Mouse (Mus musculus) left cerebral cortex, postnatal 4 days (tissue): ENCODE measurements at regions not wholly inside any gene's neighbourhood (a gene's known extent, or its start where the extent isn't known, plus 50 kb on each side); places are given as distances from the start of the nearest gene placed in this dataset.
A peak's percentile ranks its signal among the peaks of the same experiment; 100 is the strongest.

Experiments used
- DNase-seq: peaks from one replicate; pipeline ENCODE4 v3.0.0-alpha.2; 2022
- intact Hi-C: fragments of 180-260 bp; cut with DNase I; formaldehyde crosslinking; loops from one replicate; pipeline ENCODE4 v1.15.1; 2025

DNA sequence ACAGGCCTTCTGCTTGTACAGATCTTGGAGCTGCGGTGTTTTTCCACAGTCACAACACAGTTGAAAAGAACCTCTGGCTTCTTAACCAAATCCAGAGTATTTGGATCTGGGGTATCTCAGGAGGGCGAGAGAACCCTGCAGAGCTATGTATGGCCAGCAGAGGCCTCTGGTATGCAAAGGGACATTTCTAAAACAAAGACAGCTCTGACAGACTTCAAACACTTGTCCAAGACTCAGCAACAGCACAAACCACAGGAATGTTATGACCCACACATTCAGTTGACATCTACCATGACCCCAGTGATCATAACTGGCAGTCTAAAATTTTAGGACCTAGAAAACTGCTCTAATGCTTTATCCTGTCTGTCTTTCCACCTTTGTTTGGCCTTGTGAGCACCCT lies 328.5 kb upstream of the Slc30a5 start:
- no peak for DNase-seq
- intact Hi-C loops, result no loop called here

DNA sequence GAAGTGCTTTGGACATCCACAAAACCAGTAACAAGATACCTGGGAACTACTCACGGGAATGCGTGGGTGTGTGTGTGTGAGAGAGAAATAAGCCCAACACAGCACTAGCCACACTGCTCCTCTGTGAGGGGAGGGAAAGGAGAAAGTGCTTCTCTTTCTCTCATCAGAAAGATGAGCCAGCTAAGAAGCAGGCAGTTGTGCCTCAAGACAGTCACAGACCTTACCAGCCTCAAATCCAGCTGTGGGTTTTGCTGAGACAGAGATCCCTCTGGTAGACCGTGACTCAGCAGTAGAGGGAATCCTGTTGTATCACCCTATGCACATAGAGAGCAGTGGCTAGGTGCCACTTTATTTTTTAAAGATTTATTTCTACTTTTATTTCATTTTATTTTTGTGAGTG lies 326.7 kb upstream of the Slc30a5 start:
- intact Hi-C loops, result no loop called here
- no peak for DNase-seq

DNA sequence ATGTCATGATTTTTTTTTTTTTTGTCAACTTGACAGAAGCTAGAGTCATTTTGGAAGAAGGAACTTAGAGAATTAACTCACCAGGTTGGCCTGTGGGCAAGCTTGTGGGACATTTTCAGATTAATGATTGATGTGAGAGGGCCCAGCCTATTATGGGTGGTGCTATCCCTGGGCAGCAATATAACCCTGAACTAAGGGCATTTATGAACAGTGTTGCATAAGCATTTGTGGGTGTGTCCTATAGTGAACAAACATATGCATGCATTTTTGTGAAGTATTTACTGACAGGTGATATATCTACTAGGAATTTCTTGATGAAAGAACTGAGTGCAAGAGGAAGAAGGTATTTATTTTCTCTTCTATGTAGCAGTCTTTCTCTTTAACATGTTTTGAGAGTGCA lies 320.5 kb upstream of the Slc30a5 start:
- intact Hi-C loops, result no loop called here
- no peak for DNase-seq

DNA sequence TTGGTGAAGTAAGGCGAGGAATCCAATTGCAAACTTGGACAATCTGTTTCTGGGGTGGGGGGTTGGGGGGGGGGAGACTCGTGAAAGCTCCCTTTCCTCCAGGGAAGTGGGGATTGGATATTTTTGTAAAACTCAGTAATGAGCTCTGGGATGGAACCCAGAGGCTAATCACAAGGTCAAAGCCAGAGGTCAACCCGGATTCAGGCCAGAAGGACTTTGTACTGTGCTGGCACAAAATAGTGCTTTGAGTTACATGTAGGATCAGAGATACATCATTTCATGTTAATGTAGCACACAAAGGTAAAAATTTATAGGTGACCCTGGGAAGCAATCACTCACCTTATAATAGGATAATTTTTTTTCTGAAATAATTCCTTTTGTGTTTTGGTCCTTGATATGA lies 309.5 kb upstream of the Slc30a5 start:
- intact Hi-C loops, result no loop called here
- no peak for DNase-seq

DNA sequence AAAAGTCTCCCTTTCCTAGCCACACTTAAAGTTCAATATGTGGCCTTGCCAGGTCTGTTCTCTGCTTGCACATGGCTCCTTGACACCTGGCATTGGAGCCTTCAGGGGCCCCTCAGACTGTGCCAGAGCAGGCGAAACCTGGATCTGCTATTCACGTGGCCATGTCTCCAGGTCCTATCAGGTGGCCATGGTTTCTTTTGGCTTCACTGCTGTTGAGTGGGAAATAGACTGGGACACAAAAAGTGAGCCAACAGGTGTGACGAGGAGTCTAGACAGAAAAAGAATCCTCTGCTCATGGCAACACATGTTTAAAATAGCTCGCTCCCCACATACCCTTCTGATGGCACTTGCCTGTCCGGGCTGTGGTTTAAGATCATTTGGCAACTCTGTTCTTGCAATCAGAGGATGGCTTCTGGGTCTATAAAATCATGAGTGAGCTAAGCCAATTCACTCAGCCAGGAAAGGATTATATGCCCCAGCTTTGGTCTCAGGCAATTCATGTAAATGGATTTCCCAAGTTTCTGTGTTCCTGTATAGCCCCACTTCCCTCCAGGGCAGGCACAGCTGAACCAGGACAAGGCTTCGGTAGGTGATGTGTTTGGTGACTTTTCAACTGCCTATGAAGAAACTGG lies 309.0 kb upstream of the Slc30a5 start:
- intact Hi-C loops, result no loop called here
- no peak for DNase-seq

DNA sequence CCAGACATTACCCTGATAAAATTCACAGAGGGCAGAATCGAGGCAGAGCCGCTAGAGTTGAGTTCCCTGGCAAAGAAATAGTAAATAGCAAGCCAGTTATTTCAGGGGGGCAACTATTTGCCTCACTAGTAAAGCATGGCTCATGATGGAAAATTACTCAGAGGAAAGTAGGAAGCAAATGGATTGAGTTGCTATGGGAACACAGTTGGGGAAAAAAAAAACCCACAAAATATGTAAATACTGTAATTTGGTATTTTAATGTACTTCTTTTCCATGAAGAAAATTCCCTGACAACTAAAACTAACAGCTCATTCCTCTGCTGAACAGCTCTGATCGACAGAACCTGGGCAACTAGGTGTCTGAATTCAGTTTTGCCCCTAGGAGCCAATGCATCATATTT lies 296.2 kb upstream of the Slc30a5 start:
- no peak for DNase-seq
- intact Hi-C loops, result no loop called here

DNA sequence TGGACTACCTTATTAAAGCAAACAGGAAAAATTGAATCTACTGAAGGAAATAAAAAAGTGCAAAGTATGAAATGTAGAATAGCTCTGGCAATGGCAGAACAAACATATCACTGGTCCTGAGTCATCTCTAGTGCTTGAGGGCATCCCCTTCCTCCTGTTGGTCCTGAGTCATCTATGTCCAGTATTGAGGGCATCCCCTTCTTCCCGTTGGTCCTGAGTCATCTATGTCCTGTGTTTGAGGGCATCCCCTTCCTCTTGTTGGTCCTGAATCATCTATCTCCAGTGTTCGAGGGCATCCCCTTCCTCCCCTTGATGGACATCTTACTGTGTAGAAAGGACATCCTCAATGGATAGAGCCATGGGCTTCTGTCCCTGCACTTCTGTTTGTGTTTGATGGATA lies 294.6 kb upstream of the Slc30a5 start:
- intact Hi-C loops, result no loop called here
- DNase-seq, result no peak

DNA sequence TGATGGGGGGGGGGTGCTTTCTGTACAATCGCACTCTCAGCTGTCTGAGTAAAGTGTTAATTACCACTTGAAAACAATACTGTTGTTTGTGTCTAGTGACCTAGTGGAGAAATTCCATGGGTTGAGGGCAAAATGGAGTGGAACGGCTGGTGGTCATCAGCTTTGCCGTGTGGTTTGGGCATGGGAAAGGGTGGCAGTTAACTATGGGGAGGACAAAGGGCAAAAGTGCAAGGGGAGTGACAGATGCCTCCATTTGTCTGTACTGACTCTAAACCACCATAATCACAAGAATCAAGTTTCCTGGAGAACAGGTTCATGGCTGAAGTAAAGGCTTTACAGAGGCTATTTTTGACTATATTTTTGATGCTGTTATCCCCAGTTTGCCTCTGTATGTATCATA lies 294.0 kb upstream of the Slc30a5 start:
- intact Hi-C loops, result no loop called here

DNA sequence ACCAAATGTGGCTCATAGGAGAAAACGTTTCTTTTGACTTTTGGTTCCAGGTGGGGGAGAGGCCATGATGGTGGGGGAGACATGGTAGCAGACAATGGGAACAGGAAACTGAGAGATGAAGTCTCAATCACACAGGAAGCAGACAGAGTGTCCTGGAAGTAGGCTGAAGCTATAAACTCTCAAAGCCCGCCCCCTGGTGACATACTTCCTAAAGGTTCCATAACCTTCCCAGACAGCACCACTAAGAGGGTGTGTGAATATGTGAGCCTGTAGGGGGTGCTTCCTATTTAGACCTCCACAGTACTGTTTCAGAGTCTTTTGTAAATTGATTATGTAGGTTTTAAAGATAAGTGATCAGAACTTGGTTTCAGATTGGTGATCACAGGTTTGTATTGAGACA lies 284.1 kb upstream of the Slc30a5 start:
- DNase-seq, result no peak

More for the DNA sequence above, 294.0 kb upstream of the Slc30a5 start:
- DNase-seq, result no peak

DNA sequence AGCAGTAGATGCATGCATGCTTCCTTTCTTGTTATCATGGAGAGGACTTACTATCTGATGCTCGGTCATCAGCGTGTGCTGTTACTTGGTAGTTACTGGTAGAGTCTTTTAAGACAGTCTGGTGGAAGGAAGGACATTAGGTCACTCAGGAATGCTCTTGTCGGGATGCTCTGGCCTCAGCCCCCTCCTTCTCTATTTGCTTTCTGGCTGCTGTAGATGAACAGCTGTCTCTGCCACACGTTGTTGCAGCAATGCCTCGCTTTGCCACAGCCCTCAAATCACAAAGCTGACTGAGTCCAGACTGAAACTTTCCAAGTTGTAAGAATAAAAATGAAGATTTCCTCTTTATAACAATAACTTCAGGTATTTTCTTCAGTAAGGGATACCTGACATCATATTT lies 282.1 kb upstream of the Slc30a5 start:
- intact Hi-C loops, result no loop called here

More for the DNA sequence above, 284.1 kb upstream of the Slc30a5 start:
- intact Hi-C loops, result no loop called here

DNA sequence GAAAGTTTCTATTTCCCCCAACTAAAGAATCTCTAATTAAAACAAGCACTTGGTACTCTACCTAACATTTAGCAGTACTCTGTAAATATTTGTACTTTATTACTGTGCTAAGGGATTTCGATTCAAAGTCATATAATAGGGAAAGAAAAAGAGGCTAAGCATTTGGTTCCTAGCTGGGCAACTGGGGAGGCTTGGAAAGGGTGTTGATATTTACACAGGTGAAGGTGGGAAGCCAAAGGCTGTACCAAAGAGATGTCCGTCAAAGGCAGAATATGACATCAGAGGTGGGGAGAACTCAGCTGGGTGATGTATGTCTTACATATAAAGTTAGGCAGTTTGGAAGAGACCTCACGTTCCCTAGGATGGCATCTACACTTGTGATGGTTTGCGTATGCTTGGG lies 278.9 kb upstream of the Slc30a5 start:
- no peak for DNase-seq
- intact Hi-C loops, result no loop called here

More for the DNA sequence above, 282.1 kb upstream of the Slc30a5 start:
- no peak for DNase-seq

DNA sequence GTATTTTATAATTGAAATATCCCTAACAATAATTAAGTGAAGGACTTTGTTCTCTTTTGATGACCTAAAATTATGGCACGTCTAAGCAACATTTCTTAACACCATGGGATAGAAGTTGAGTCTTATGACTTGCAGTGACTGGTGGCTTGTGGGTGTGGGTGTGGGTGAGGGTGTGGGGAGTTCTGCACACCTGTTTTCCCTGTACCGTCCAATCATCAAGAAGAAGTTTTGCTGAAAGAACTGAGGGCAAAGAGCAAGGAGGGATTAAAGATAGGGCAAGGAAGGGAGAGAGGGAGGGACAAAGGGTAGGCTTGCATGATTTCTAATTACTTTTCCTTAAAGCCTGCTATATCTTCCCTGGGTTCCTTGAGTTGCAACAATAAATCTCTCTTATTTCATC lies 278.5 kb upstream of the Slc30a5 start:
- intact Hi-C loops, result no loop called here
- no peak for DNase-seq

DNA sequence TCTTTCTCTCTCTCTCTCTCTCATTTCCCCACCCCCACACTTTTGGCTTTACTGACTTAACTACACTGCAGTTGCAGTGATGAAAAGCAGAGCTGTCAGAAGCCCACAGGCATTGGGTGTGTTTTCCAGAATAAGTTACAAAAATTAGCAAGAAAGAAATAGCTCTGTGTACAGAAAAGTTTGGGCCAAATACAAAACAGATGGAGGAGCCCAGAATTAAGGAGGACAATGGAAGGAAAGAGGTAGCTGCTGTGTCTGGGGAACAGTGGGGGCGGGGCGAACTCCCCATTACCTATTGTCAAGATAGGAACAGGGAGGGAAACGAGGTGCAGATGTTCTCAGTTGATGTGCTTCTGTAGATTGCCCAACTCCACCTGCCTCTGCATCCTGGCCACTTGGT lies 267.4 kb upstream of the Slc30a5 start:
- intact Hi-C loops, result no loop called here
- no peak for DNase-seq

DNA sequence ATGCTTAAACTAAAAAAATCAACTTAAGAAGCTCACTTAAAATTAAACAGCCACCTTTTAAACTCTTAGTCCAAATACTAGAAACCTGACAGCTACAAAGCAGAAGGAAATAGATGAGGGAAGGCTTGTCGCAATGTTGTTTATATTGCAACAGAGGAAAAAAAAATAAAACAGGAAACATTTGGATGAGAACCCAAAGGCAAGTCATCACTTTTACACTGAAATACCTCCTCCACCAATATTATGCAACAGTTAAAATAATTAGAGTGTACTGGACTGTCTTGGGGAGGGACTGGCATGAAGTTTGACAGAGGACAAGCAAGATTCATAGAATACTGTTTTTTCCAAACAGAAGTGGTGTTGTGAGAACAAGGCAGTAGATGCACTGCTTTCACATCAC lies 263.6 kb upstream of the Slc30a5 start:
- intact Hi-C loops, result no loop called here
- DNase-seq, result no peak

DNA sequence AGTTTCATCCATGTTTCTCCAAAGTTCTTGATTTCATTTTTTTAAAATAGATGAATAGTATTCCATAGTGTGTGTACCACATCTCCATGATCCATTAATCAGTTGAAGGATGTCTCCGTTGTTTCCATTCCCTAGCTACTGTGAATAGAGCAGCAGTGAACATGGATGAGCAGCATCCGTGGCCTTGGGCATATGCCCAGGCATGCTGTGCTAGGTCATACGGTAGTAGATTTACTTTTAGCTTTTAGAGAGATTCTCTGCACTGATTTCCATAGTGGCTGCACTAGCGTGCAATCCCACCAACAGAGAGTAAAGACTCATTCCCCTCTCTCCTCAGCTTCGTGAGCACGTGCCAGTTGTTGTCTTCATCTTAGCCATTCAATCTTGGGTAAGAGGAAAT lies 263.0 kb upstream of the Slc30a5 start:
- DNase-seq, result peak; percentile 15
- intact Hi-C loops, result no loop called here

DNA sequence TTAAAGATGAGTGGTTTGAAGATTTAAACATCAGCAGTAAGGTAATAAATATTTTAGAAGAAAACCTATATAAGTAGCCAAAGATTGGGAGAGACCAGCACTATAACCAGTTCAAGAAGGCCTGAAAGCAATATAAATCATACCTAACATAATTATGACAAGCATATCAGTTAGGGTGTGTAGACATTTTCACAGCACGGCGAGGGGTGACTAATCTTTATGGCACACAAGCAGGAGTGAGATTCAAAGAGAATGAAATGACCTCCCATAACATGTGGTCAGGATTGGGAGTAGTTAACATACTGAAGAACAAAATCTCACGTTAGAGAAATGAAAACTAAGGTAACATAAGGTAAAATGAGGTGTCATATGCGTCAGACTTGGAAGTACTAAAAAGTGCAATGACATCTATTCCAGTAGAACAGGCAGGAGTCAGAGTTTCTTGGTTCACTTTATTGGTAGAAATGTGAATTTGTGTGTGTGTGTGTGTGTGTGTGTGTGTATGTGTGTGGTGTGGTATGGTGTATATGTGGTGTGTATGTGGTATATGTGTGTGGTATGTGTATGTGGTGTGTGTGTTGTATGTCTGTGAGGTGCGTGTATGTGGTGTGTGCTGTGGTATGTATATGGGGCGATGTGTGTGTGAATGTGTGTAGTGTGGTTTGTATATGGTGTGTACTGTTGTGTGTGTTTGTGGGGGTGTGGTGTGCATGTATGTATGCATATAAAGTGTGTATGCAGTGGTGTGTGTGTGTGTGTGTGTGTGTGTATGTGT lies 262.0 kb upstream of the Slc30a5 start:
- no peak for DNase-seq

DNA sequence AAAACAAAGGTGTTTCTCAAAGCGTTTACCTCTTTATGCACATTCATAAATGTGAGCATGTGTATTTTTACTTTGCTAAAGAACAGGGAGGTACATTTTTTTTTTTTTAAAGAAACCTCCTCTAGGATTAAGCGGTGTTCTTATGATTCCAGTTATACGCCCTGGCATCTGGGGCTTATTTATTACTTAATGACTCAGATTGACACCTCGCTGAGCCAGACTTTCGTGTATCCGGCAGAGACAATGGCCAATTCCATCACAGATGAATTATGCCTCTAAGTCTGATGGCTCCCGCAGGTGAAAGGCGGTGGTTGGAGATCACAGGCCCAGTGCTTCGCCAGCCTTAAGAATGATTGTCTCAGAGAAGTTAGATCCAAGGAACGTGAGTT lies 259.5 kb upstream of the Slc30a5 start:
- intact Hi-C loops, result no loop called here
- no peak for DNase-seq

More for the DNA sequence above, 262.0 kb upstream of the Slc30a5 start:
- intact Hi-C loops, result no loop called here

DNA sequence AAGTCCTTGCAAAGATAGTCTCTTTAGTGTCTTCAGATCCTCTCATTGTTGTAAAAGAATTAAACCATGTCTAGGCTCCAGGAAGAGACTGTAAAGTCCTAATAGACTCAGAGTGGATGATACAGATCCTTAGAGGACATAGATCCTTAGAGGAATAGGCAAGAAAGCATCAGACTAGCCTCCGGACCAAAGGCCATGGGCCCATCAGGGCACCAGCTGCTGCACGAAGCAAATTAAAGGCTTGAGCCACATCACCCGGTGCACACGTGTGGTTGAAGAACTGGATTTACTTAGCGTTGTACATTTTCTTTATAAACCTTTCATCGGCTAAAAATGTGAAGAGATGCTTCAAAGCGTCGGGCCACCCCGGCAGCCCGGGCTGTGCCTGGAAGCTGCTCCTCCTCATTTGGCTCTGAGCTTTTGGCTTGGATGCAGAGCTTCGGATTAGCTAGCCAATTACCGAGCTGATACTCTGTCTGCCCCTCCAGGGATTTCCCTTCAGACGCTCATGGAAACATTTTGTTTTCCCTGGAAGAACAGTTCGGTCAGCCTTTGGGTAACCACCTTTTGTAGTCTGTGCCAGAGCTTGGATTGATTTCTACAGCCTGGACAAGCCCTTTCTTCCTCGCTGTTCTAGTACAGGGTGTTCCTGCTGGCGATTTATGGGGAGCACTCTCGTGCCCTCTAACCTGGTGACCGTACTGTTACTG lies 259.0 kb upstream of the Slc30a5 start:
- peak; percentile 69 for DNase-seq
- intact Hi-C loops, result no loop called here

DNA sequence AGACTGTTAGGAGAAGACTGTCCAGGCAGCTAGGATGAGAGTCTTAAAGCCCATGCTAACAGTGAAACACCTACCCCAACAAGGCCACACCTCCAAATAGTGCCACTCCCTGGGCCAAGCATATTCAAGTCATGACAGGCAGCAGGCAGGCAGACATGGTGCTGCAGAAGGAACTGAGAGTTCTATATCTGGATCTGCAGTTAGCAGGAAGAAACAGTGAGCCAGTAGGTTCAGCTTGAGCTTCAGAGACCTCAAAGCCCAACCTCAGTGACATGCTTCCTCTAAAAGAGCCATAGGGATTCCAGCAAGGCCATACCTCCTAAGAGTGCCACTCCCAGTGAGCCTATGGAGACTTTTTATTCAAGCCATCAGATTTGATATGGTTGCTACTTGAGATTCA lies 252.0 kb upstream of the Slc30a5 start:
- intact Hi-C loops, result no loop called here
- DNase-seq, result no peak

DNA sequence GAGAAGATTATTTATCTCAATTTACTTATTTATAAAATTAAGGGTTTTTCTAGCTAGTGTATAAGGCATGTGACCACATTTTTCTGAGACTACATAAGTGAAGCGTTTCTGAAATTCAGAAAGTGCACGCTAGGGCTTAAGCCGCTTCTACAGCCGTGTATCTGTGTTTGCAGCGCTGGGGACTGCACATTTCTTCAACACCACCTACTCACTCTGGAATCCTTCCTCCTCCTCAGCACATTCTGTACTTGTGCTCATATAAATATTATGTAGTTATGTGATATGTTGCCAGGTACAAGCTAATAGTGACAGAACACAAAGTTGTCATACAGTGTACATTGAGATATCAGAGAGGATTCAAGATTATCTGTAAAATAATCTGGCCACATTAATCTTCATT lies 251.0 kb upstream of the Slc30a5 start:
- intact Hi-C loops, result no loop called here
- no peak for DNase-seq

DNA sequence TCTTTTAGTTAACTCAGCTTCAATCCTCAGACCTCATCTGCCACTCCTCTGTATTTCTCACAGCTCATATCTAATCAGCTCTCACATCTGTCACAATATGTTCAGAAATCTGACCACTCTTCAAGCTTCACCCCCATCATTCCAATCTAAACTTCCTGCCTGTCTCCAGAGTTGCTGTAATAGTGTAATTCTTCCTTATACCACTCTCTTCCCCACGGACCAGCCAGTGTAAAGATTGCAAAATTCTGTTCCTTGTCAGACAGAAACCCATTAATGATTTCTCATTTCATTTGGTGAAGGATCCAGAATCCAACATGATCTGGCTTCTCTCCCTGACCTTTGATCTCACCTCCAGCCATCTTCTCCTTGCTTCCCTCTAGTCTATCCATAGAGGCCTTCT lies 250.2 kb upstream of the Slc30a5 start:
- DNase-seq, result no peak
- intact Hi-C loops, result no loop called here

DNA sequence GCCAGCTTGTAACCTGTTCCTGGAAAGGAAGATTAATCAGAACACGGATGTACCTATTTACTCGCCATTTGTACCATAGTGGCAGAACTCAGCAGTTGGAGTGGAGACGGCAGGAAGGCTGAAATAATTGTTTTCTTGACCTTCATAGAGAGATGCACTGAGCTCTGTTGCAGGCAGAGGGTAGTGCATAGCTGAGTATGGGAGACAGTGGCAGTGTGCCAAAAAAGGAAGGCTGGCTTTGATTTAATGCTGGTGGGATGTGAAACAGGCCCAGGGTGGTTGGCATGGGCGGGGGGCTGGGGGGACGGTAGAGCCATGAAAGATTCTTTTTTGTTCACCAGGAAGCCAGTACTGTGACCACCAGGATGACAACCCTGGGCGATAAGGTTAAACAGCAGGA lies 235.3 kb upstream of the Slc30a5 start:
- peak; percentile 58 for DNase-seq
- intact Hi-C loops, result no loop called here
